Comparison of ENCODE assay signal across 11 mouse cellular contexts in the genomic region with DNA sequence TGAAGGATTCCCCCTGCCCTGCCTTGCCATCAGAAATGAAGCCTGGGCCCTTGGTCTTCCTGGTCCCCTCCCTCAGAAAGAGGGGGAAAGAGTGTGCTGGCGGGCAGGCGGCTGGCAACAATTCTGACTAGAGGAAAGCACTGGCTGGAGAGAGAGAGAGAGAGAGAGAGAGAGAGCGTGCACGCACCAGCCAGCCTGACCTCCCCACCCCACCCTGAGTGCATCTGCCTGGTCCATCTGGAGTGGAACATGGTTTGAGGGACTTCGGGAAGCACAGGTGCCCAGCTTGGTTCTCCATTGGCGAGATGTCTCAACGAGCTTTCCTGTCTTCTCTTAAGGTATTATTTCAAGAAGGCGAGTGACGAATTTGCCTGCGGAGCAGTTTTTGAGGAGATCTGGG. TPM values are rescaled to one million over a fixed set of nuclear protein-coding genes. Genes with fewer than 3 reads are reported as not detected.
DNase-seq lines count a peak whose midpoint lies in the region; ATAC-seq and TF ChIP-seq lines count a peak whose summit lies in the region.
"Had no signal": no experiment of that assay in that cellular context is flagged by ENCODE, and none has a peak within 500 bp of the region (broad histone marks: within the 10 kb centered on the region; RNA-seq: fewer than 3 reads in every experiment).

No protein-coding gene starts in this region.

- no peak overlapping the region for H3K4me2 ChIP-seq in lung, embryonic 16.5 days (ENCODE audit: low read depth, low read length)
- H3K4me2 ChIP-seq in forebrain, embryonic 12.5 days: no peak overlapping the region
- H3K4me2 ChIP-seq in hindbrain, postnatal 0 days (ENCODE audit: low read depth, low read length): no peak overlapping the region
- H3K4me2 ChIP-seq in neural tube, embryonic 13.5 days: no peak overlapping the region

- peaks cover 4% of the 10 kb centered on the region; the same call in 1 of the 2 replicates for H3K4me1 ChIP-seq in lung, embryonic 16.5 days (replicated peaks; ENCODE audit: control insufficient read depth, insufficient read depth, low read length)
- peaks cover 19% of the 10 kb centered on the region for H3K4me1 ChIP-seq in forebrain, embryonic 12.5 days
- H3K4me1 ChIP-seq in hindbrain, postnatal 0 days (ENCODE audit: insufficient read depth, low read length): peaks cover 10% of the 10 kb centered on the region; the same call in 1 of the 2 replicates
- H3K4me1 ChIP-seq in neural tube, embryonic 13.5 days (replicated peaks): peaks cover 25% of the 10 kb centered on the region; the same call in 1 of the 2 replicates

- H3K27me3 ChIP-seq in lung, embryonic 16.5 days (ENCODE audit: control insufficient read depth, insufficient read depth, low read depth, low read length): no peaks in the 10 kb centered on the region
- no peaks in the 10 kb centered on the region for H3K27me3 ChIP-seq in forebrain, embryonic 12.5 days
- H3K27me3 ChIP-seq in hindbrain, postnatal 0 days (ENCODE audit: insufficient read depth, low read length): no peaks in the 10 kb centered on the region
- H3K27me3 ChIP-seq in neural tube, embryonic 13.5 days: no peaks in the 10 kb centered on the region
- H3K27me3 ChIP-seq: CH12.LX had no signal

- no peak overlapping the region for H3K4me3 ChIP-seq in lung, embryonic 16.5 days (ENCODE audit: low read length)
- H3K4me3 ChIP-seq in forebrain, embryonic 12.5 days (replicated peaks): no peak overlapping the region
- no peak overlapping the region for H3K4me3 ChIP-seq in hindbrain, postnatal 0 days (ENCODE audit: low read length)
- H3K4me3 ChIP-seq in neural tube, embryonic 13.5 days: no peak overlapping the region

- no peak overlapping the region for H3K27ac ChIP-seq in lung, embryonic 16.5 days (ENCODE audit: low read length)
- peak overlapping the region; percentile 63 for H3K27ac ChIP-seq in forebrain, embryonic 12.5 days
- H3K27ac ChIP-seq in hindbrain, postnatal 0 days: peak overlapping the region; percentile 45; the same call in 1 of the 2 replicates
- peak overlapping the region; percentile 55 for H3K27ac ChIP-seq in neural tube, embryonic 13.5 days (replicated peaks)

- TF ChIP-seq CTCF in hindbrain, postnatal 0 days (IDR thresholded peaks at IDR 0.05; ENCODE audit: low read depth): no peak

- WGBS in lung, embryonic 16.5 days: 92% methylated on average over 10 of the region's 10 CpGs
- WGBS in forebrain, embryonic 12.5 days: 83% methylated on average over 10 of the region's 10 CpGs
- 53% methylated on average over 10 of the region's 10 CpGs for WGBS in hindbrain, postnatal 0 days
- 88% methylated on average over 10 of the region's 10 CpGs for WGBS in neural tube, embryonic 13.5 days

- ATAC-seq in lung, embryonic 16.5 days (ENCODE audit: low read depth): peak; percentile 6; the same call in 1 of the 2 replicates
- ATAC-seq in forebrain, embryonic 12.5 days (ENCODE audit: low FRiP score): no peak
- ATAC-seq in hindbrain, postnatal 0 days: peak; percentile 35; the same call in 1 of the 2 replicates
- no peak for ATAC-seq in neural tube, embryonic 13.5 days (ENCODE audit: low read depth)
- no peak for ATAC-seq in inflammation-experienced regulatory T-cells, adult 6 months

- H3K36me3 ChIP-seq in lung, embryonic 16.5 days (ENCODE audit: control insufficient read depth, insufficient read depth, low read length): peaks cover 44% of the 10 kb centered on the region
- peaks cover 77% of the 10 kb centered on the region for H3K36me3 ChIP-seq in forebrain, embryonic 12.5 days (replicated peaks)
- peaks cover 32% of the 10 kb centered on the region for H3K36me3 ChIP-seq in hindbrain, postnatal 0 days (ENCODE audit: insufficient read depth, low read length)
- H3K36me3 ChIP-seq in neural tube, embryonic 13.5 days: peaks cover 74% of the 10 kb centered on the region

- DNase-seq in lung, postnatal 10 days: no peak
- DNase-seq in hindbrain, postnatal 0 days (ENCODE audit: low spot score): no peak
- DNase-seq in embryo, embryonic 9.5 days (ENCODE audit: extremely low spot score): no peak
- DNase-seq: cerebellum, postnatal 36 days; kidney, postnatal 36 days; thymus, postnatal 36 days had no signal

- no peaks in the 10 kb centered on the region for H3K9me3 ChIP-seq in lung, embryonic 16.5 days (ENCODE audit: control insufficient read depth, low read length)
- no peaks in the 10 kb centered on the region for H3K9me3 ChIP-seq in forebrain, embryonic 12.5 days
- no peaks in the 10 kb centered on the region for H3K9me3 ChIP-seq in hindbrain, postnatal 0 days (ENCODE audit: low read length)
- no peaks in the 10 kb centered on the region for H3K9me3 ChIP-seq in neural tube, embryonic 13.5 days

- no peak overlapping the region for H3K9ac ChIP-seq in lung, embryonic 16.5 days (ENCODE audit: low read length)
- no peak overlapping the region; the same call in 1 of the 2 replicates for H3K9ac ChIP-seq in forebrain, embryonic 12.5 days
- no peak overlapping the region for H3K9ac ChIP-seq in hindbrain, postnatal 0 days (replicated peaks; ENCODE audit: low read length)
- H3K9ac ChIP-seq in neural tube, embryonic 13.5 days: no peak overlapping the region

RNA-seq across cellular contexts. Expression of a gene that starts 28.8 kb away (rescaled TPM):
- 7.8 and 8.5 TPM in 2 replicates for polyA plus RNA-seq in lung, embryonic 16.5 days (2015; fragmentation: Nextera tagmentation; extraction: Ambion mirVana)
- 14.8 and 17.4 TPM in 2 replicates for polyA plus RNA-seq in forebrain, embryonic 12.5 days (2016; fragmentation: Nextera tagmentation; extraction: Ambion mirVana)
- 31.8 and 38.0 TPM in 2 replicates for total RNA-seq in hindbrain, postnatal 0 days (2014; rRNA removed)
- polyA plus RNA-seq in hindbrain, postnatal 0 days (2015; fragmentation: Nextera tagmentation; extraction: Ambion mirVana): 5.9 and 6.0 TPM in 2 replicates
- polyA plus RNA-seq in neural tube, embryonic 13.5 days (2015; fragmentation: Nextera tagmentation; extraction: Ambion mirVana): 8.8 and 10.6 TPM in 2 replicates
- polyA plus RNA-seq in inflammation-experienced regulatory T-cells, adult 6 months (2017; shearing (Covaris generic)): 10 to 100 TPM in 2 of 3 experiments, 1 to 10 TPM in 1; 6.3 to 11.2 (median 10.5) TPM

Comparison
In these comparisons a context has a peak if more than half of its experiments do, and no peak if none do; other contexts are left out.
1. ATAC-seq: peak in lung, embryonic 16.5 days (single experiment) and hindbrain, postnatal 0 days (single experiment); none in forebrain, embryonic 12.5 days (single experiment), neural tube, embryonic 13.5 days (single experiment) and inflammation-experienced regulatory T-cells, adult 6 months (single experiment).